Mouse (Mus musculus): Measurements from ENCODE around the gene Hist2h2be.
"Not testable (repeated sequence)": the region's sequence is repeated elsewhere in the genome, so short reads cannot be mapped to it uniquely, and the experiment has no call there.

Gene Hist2h2be

DNA sequence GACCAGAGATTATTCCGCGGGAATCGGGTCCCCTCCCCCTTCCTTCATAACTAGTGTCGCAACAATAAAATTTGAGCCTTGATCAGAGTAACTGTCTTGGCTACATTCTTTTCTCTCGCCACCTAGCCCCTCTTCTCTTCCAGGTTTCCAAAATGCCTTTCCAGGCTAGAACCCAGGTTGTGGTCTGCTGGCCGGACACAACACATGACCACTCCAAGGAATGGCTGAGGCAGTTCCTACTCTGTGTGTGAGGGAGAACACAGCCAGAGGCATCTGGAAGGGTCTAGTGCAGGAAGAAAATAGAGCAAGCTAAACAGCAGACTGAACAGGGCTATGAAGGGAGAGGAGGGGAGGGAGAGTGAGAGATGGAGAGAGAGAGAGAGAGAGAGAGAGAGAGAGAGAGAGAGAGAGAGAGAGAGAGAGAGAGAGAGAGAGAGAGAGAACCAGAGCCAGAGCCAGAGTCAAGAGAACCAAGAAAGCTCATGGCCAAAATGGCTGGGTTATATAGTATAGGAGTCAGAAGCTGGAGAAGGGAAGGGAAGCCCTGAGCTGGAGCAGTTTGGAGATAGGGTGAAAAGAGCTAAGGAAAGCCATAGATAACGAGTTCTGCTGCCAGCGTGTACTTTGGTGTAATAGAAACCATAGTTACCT lies 22.2 kb upstream of the Hist2h2be start:
- not testable (repeated sequence) for DNase-seq (ENCODE audit: low spot score in 2 of 2)

GRCm38 (mm10) chr3:96199731-96200130 lies 21.2 kb upstream of the Hist2h2be start:
- no peak for DNase-seq (ENCODE audit: low spot score in 2 of 2)

GRCm38 (mm10) chr3:96207819-96208218 lies 13.1 kb upstream of the Hist2h2be start:
- DNase-seq (ENCODE audit: low spot score in 2 of 2) = no peak

DNA sequence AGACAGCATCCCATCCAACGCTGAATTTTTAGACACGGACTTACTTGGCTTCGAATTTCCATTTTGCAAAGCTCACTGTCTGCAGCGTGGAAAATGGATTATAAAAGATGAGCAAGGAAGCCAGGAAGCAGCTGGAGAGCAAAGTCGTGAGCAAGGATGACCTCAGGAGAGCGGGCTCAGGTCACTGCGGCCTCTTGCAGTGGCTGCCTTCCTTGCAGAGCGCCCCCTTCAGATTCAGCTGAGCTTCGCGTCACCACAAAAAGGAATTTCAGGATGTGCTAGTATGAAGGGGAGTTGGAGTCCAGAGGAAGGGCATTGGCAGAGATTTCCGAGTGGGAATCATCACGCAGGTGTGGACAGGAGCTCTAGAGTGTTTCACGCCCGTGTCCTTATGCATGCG lies 11.7 kb upstream of the Hist2h2be start:
- no peak for DNase-seq (ENCODE audit: low spot score in 2 of 2)

- DNase-seq (ENCODE audit: low spot score in 2 of 2) = peak in 1 of 2 experiments; percentile 37
Observed at GRCm38 (mm10) chr3:96219191-96219641, 1.7 kb upstream of the Hist2h2be start.

DNA sequence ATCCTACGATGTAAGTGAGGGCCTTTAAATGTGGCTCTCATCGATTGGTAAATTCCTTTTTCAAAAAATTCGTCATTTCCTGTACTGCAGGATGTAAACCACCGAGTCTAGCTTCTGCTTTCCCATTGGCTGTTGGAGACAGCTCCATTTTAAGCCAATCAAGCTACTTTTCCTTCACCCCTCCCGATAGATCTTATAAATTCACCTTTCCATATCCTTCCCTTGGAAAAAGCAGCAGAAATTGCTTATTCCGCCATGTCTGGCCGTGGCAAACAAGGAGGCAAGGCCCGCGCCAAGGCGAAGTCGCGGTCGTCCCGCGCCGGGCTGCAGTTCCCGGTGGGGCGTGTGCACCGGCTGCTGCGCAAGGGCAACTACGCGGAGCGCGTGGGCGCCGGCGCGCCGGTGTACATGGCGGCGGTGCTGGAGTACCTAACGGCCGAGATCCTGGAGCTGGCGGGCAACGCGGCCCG lies 1.2 kb upstream of the Hist2h2be start, which contains the start of the genes Bola1 and Hist2h2ab:
TSS of gene Bola1 (minus strand) at position 49 of the 470 bp plus-strand sequence.
TSS of gene Hist2h2ab (plus strand) at position 205 of the 470 bp plus-strand sequence.
- peak; percentile 79 to 89 for DNase-seq (ENCODE audit: low spot score in 2 of 2)

GRCm38 (mm10) chr3:96220131-96220764 lies 671 bp upstream of the Hist2h2be start:
- not testable (repeated sequence) for DNase-seq (ENCODE audit: low spot score in 2 of 2)

- DNase-seq (ENCODE audit: low spot score in 2 of 2) = peak; percentile 51 to 71
Observed at GRCm38 (mm10) chr3:96221640-96222038, 720 bp downstream of the Hist2h2be start.

GRCm38 (mm10) chr3:96222774-96223173 lies 1.9 kb downstream of the Hist2h2be start:
- no peak for DNase-seq (ENCODE audit: low spot score in 2 of 2)

DNA sequence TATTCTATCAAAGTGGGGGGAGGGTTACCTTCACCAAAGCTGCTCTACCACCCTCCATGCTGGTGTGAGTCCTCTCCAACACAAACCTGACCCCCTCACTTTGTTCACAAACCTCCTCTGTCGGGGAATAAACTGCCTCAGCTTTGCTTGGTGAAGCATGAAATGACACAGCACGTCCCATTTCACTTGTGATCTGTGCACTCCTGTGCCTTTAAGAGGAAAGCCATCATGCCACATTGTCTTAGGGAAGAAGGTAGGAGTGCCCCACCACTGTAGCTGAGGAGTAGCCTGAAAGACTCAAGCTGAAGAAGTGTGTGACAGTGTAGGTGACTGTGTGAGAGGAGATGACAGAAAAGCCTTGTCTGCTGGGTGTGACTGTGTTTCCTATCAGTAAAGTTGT lies 4.5 kb downstream of the Hist2h2be start:
- DNase-seq (ENCODE audit: low spot score in 2 of 2) = no peak

DNA sequence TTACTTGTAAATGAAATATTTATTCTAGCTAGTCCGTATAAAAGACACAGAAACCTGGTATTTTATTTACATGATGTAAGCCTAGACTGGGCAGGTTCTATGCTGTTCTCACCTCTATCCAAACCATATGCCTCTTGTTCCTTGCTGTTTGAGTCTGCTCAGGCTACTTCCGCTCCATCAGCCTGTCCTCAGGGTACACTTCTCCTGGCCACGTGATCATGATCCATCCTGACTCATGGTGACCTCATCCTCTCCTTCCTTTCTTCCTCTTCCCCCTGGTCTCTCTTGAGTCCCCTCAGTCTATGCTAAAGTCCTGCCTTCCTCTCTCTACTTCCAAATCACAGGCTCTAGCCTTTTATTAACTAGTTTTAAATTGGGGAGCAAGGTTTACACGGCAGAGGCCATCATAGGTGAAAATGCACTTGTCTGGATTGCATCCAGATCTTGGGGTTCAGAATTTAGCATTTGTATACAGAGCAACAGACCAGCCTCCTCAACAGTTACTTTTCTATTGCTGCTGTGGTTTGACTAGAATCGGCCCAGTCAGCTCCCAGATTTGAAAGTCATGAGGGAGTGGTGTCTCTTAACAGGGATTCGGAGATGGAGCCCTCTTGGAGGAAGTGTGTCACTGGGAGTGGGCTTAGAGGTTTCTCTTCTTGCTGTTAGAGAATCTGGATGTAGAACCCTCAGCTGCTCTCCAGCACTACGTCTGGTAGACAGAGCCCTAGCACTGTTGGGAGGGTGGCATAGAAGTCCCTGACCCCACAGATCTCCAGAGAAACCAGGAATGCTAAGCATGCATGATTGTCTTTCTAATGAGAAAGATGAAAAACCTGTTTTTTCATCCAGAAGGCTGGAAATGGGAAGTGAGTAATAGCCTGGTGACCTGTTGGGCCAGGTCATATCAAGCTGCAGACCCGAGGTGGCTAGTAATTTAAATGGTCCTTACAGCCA lies 6.1 kb downstream of the Hist2h2be start:
- DNase-seq (ENCODE audit: low spot score in 2 of 2) = no peak

DNA sequence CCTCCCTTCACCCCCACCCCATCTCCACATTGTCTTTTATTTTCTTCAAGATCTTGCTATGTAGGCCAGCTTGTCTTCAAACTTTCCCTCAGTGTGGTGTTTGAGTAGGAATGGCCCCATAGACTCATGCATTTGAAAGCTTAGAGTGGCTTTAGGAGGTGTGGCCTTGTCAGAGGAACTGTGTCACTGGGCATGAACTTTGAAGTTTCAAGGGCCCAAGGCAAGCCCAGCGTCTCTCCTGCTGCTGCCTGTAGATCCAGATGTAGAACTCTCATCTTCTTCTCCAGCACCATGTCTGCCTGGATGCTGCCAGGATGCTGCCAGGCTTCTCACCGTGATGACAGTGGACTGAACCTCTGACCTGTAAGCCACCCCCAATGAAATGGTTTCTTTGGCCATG lies 7.9 kb downstream of the Hist2h2be start:
- no peak for DNase-seq (ENCODE audit: low spot score in 2 of 2)

- no peak for DNase-seq (ENCODE audit: low spot score in 2 of 2)
Observed at GRCm38 (mm10) chr3:96230404-96230803, 9.5 kb downstream of the Hist2h2be start.

- DNase-seq (ENCODE audit: low spot score in 2 of 2) = no peak
Observed at GRCm38 (mm10) chr3:96230910-96231757, 10.2 kb downstream of the Hist2h2be start.

- DNase-seq (ENCODE audit: low spot score in 2 of 2) = no peak
Observed at GRCm38 (mm10) chr3:96231758-96232120, 10.8 kb downstream of the Hist2h2be start.

DNA sequence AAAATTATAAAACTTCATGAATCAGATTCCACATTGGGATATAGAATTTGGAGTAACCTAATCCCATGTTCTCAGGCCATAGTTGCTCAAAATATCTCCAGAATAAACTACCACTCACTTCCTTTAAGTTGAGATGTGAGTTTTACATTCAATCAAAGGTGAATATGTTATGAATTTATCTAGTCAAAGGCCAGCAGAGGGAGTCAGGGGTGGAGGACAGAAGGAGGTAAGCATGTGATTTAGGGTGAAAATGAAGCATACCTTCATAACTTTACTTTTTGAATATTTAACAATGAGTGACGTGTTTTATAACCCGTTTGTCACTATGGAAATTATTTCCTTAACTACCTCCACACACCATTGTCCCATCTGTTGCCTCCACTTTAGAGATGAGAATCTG lies 14.0 kb downstream of the Hist2h2be start:
- no peak for DNase-seq (ENCODE audit: low spot score in 2 of 2)

DNA sequence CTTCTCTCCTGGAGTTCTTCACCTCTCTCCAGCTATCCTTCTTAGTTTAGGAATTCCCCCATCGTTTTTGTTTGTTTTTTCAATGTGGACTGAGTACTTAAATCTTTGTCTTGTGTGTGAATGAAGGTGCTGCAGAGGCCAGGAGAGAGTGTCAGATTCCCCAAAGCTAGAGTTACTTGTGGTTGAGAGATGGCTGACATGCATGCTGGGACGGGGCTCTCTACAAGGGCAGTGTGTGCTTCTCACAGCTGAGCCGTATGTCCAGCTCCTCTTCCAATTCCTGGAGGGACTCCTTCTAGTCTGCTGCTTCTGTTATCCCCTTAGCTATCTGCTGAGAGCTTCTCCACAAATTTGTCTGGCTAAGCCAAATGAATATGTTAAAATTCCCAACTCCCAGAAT lies 14.9 kb downstream of the Hist2h2be start:
- DNase-seq (ENCODE audit: low spot score in 2 of 2) = no peak

- no peak for DNase-seq (ENCODE audit: low spot score in 2 of 2)
Observed at GRCm38 (mm10) chr3:96236834-96237334, 16.0 kb downstream of the Hist2h2be start.

DNA sequence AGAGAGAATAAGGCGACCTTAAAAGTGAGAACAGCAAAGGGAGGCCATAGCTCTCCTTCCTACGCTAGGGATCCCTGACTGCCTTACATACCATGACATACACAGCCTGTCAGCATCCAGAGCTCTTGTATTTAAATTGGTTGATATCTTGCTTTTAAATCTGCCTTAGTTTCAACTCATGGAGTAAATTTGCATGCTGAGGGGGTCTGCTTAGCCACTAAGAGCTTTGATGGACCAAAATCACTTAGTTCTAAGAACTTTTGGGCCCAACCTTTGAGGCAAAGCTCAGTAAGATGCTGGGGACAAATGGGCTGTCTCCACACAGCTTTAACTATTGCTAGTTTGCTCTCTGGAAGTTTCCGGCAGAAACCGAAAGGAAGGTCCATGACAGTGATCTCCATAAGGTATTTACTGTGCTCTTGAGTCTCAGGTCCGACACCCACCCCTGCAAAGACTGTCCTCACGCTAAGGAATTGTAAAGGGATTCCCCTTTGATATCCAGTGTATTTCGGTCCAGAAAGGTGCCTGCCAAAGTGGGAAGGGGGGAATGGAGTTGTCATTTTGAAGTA lies 16.5 kb downstream of the Hist2h2be start:
- peak; percentile 52 to 72 for DNase-seq (ENCODE audit: low spot score in 2 of 2)

GRCm38 (mm10) chr3:96237904-96238511 lies 17.1 kb downstream of the Hist2h2be start:
- peak; percentile 51 to 74 for DNase-seq (ENCODE audit: low spot score in 2 of 2)

All from spleen, postnatal 4 days (tissue).